Mouse (Mus musculus): Measurements from ENCODE around the gene Csdc2. TPM values are rescaled to one million over a fixed set of nuclear protein-coding genes. Genes with fewer than 3 reads are reported as not detected.
"Not testable (repeated sequence)": the region's sequence is repeated elsewhere in the genome, so short reads cannot be mapped to it uniquely, and the experiment has no call there.

Csdc2 gene
- total RNA-seq, 2 experiments from 2014 or later, result 5.7 to 6.0 TPM

GRCm38 (mm10) chr15:81955414-81955813 is 18.9 kb downstream of the Csdc2 start:
- DNase-seq, result no peak

GRCm38 (mm10) chr15:81956457-81956856 is 19.9 kb downstream of the Csdc2 start:
- peak; percentile 55 for DNase-seq

GRCm38 (mm10) chr15:81957598-81957997 is 21.0 kb downstream of the Csdc2 start:
- no peak for DNase-seq

GRCm38 (mm10) chr15:81958906-81959305 is 22.3 kb downstream of the Csdc2 start:
- no peak for DNase-seq

GRCm38 (mm10) chr15:81960171-81961077 is 23.9 kb downstream of the Csdc2 start, which contains the start of gene Pmm1:
TSS of gene Pmm1 (minus strand) at chr15:81960930.
- DNase-seq, result peak; percentile 99

- DNase-seq, result no peak
Observed at GRCm38 (mm10) chr15:81961078-81961451, 24.5 kb downstream of the Csdc2 start.

DNA sequence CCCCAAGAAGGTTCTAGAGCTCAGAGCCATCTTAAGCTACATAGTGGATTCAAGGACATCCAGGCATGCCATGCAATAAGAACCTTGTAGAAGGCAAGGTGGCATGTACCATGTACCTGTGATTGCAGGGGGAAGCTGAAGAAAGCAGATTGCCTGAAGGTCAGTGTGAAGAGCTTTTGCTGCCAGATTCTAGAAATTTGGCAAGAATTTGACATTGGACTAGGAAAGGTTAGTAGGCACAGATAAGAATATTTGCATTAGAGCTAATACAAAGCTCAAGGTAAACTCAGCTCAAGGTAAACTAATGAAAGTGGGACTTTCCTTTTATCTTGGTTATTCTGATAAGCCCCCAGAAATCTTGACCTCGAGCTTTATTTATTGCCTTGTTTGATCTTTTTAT is 27.7 kb downstream of the Csdc2 start:
- DNase-seq, result no peak

DNA sequence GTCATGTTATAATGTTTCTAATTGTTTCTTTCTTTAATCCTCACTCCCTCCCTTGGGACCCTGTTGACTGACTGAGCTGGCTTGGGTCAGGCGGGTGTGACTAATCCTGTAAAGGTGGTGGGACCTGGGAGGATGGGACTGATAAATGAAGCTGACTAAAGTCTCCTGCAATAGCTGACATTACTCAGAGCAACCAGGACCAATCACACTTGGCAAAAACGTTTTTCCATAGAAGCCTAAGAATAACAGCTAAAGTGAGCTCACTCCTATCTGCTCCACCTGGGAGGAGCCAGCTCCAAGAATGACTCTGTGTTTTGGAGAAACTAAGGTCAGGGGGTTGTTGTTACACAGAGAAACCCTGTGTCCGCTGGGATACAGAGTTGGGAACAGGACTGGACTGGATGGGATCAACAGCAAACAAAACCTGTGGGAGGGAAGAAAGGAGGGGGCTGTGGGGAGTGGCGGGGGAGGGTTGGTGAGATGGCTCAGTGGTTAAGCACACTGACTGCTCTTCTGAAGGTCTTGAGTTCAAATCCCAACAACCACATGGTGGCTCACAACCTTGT is 28.5 kb downstream of the Csdc2 start:
- DNase-seq, result no peak

- no peak for DNase-seq
Observed at GRCm38 (mm10) chr15:81966062-81966829, 29.7 kb downstream of the Csdc2 start.

- DNase-seq, result no peak
Observed at GRCm38 (mm10) chr15:81967821-81968220, 31.3 kb downstream of the Csdc2 start.

DNA sequence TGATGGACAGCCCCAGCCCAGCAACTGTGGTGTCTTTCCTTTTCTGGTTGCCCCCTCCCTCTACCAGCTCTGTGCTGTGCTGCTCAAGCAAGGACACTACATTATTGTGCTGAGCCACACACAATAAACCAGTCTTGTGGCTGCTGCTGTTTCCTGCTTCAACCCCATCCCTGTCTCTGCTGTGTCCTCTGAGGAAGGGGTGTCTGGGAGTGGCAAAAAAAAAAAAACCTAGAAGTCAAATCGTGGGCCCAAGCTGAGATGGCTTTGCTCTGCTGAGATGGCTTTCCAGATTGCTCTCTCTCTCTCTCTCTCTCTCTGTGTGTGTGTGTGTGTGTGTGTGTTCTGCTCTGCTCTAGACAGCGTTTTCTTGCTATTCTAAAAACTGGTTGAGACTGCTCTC is 31.9 kb downstream of the Csdc2 start:
- DNase-seq, result no peak

DNA sequence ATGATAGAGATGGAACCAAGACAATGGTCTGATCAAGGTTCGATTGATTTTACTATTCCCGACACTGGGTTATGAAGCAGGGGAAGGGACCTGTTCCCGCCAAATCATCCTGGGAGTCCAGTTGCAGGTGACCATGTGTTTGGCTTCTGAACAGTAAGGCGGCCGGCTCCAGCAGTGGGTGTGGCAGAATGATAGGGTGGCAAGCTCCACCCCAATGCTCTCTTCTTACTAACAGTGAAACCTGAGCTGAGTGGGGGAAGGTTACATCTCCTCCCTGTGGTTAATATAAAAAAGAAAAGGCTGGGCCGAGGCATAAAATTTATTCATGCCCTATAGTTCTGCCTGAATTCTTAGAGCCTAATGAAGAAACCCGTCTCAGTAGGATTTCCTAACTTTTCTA is 32.6 kb downstream of the Csdc2 start:
- DNase-seq, result no peak

DNA sequence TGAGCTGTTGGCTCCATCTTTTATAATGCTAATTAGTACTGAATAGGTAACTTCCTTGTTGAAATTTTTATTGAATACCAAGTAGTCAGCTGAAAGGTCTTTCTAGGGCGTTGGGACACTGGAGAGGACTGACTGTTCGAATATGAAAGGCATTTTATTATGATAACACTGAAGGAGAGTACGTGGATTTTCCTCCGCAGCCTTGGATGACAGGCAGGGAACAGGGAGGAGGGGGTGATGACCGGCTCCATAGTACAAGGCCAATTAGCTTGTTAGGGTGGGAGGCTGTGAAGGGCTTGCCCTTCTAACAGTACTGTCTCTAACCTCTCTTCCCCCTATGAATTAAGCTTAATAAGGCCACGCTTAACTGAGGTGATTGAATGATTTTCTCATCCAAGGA is 33.1 kb downstream of the Csdc2 start:
- DNase-seq, result not testable (repeated sequence)

DNA sequence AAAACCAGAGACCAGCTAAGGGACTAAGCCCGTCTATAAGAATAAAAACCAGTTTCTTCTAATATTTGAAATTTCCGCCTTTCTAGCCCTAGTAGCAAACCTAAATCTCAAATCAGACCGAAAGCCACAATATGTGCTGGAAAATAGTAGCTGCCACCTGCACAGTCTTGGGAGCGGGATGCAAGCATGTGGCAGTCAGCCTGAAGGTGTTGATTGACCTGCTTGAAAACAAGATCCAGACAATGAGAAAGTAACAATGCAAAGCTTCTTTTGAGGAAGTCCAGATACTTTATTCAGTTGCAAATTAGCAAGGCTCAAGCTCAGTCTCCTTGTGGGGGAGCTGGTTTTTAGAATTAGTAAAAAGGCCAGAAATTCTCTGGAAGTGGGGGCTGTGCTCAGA is 33.9 kb downstream of the Csdc2 start:
- not testable (repeated sequence) for DNase-seq

- not testable (repeated sequence) for DNase-seq
Observed at GRCm38 (mm10) chr15:81975156-81975555, 38.6 kb downstream of the Csdc2 start.

- DNase-seq, result no peak
Observed at GRCm38 (mm10) chr15:81980321-81980720, 43.8 kb downstream of the Csdc2 start, which contains the start of gene 1700029P11Rik. TSS of gene 1700029P11Rik (plus strand) at chr15:81980540.

GRCm38 (mm10) chr15:81982173-81982572 is 45.6 kb downstream of the Csdc2 start:
- no peak for DNase-seq

GRCm38 (mm10) chr15:81985267-81986161 is 49.0 kb downstream of the Csdc2 start:
- no peak for DNase-seq

DNA sequence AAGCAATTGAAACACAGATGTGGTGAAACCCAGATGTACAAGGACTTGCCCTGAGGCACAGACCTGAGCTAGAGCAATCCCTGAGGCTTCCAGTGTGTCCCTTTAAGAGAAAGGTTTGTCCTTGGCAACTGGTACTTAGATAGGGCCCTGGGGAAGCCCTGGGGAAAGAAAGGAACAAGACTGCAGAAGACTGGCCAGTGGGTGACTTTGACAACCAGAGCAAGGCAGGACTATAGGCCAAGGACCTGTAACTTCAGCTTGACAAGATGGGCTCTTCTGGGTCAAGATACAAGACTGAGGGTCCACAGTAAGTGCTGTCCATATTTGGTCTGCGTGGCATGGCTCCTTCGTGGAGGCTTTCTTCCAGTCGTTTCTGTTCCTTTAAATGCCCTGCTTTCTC is 51.1 kb downstream of the Csdc2 start, which contains the start of gene Xrcc6:
TSS of gene Xrcc6 (plus strand) at position 190 of the 400 bp plus-strand sequence.
- no peak for DNase-seq

DNA sequence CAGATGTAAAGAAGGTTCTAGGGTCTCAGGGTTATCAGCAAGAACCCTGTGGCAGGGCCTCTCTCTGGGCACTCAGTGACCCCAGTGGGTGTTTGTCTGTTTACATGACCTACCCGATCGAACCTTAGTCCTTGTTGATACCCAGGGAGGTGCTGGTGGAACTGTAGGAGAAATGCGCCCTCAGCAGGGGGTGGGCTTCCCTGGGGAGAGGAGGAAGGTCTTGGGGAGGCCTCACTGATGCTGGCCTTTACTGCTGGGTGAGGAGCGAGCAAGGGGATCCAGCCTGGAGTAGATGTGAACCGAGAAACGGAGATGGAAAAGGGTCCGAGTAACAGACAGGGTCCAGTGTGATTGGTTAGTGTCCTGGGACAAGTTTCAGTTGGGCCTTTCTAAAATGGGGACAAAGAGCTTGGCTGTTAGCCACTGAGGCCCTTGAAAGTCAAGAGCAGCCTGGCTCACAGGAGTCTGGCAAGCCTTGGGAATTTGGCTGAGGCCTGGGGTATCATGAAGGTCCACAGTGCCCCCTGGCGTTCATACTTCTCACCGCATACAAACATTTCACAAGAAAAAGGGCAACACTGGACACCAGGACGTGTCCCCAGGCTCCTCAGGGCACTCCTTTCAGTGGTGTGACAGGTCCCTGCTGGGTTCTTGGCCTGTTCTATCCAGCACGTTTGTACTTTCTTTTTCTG is 53.0 kb downstream of the Csdc2 start:
- DNase-seq, result peak; percentile 91

GRCm38 (mm10) chr15:81990549-81990948 is 54.0 kb downstream of the Csdc2 start:
- peak; percentile 18 for DNase-seq

All from gastrocnemius, postnatal 10 days (tissue).